Mouse (Mus musculus): ENCODE measurements around the gene Tshb. TPM values are rescaled to one million over a fixed set of nuclear protein-coding genes. Genes with fewer than 3 reads are reported as not detected.

Tshb gene
- not detected in 2 replicates for polyA plus RNA-seq (2012)

DNA sequence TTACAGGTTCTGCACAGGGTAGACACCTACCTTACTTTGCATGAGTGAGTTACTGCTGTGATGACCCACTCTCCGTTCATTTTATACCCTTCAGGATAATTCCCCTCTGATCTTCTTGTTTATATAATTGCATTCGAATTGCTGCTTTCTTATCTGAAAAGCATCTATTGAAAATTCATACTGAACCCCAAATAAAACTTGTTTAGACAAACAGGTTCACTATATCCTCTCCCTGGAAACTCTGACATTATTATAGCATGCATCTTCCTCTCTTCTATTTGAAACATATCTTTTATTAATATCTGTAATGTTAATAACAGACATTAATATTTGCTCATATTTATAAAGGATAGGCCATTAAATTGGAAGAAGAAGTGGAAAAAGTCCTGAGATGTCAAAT, at the start of gene Tshb:
Gene Tshb (minus strand): TSS at position 101 of the 400 bp plus-strand sequence.
- no peak for TF ChIP-seq GATA1 (IDR thresholded peaks at IDR 0.05; ENCODE audit: low read length)

DNA sequence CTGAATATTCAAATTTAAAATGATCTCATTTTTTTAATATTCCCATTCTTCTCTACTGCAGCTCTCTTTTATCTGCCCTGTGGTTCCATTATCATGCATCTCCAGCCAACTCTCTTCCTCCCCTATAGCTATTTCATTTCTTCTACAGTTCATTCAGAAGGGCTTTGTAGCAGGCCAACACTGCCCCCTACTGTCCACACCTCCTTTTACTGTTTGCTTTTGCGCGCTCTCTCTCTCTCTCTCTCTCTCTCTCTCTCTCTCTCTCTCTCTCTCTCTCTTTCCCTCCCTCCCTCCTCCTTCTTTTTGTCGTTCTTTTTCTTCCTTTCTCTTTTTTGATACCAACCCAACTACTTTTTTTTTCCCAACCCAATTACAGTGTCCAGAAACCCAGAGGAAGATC, 21.4 kb upstream of the Tshb start:
- no peak for TF ChIP-seq GATA1 (IDR thresholded peaks at IDR 0.05; ENCODE audit: low read length)

DNA sequence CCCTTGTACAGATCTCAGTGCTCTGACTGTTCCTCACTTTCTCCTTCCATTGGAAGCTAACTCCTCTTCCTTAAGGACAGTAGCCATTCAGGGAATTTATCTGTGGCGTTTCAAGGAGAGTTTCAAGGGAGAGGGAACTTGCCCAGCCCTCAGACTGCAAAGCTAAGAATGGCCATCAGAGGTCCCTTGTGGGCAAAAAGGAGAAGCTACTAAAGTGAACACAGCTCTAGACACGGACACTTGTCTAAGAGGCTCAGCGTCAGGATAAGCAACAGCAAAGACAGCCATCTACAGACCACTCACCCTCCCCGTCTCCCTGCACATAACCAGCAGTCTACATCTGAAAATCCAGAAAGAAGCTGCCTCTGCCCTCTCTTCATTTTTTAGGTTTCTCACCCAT, 4.9 kb upstream of the Tshb start:
- TF ChIP-seq GATA1 (IDR thresholded peaks at IDR 0.05; ENCODE audit: low read length): no peak

DNA sequence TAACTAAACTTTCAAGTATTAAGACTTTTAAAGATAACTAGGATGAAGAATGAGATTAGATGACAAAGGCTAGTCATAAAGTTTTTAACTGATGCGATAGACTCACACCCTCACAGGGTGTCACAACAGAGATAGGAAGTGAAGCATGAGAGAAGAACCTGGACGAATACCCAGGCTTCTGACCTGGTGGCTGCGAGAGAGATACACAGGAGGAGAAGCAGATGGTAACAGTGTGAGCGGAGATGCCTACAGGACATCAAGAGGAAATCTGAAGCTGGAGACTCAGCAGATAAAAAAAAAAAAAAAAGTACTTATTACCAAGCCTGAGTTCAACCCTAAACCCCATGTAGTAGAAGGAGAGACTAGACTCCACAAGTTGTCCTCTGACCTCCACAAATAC, 9.5 kb downstream of the Tshb start:
- no peak for TF ChIP-seq GATA1 (IDR thresholded peaks at IDR 0.05; ENCODE audit: low read length)

- TF ChIP-seq GATA1 (IDR thresholded peaks at IDR 0.05; ENCODE audit: low read length): no peak
These were observed 17.7 kb downstream of the Tshb start for GRCm38 (mm10) chr3:102764850-102765249.

DNA sequence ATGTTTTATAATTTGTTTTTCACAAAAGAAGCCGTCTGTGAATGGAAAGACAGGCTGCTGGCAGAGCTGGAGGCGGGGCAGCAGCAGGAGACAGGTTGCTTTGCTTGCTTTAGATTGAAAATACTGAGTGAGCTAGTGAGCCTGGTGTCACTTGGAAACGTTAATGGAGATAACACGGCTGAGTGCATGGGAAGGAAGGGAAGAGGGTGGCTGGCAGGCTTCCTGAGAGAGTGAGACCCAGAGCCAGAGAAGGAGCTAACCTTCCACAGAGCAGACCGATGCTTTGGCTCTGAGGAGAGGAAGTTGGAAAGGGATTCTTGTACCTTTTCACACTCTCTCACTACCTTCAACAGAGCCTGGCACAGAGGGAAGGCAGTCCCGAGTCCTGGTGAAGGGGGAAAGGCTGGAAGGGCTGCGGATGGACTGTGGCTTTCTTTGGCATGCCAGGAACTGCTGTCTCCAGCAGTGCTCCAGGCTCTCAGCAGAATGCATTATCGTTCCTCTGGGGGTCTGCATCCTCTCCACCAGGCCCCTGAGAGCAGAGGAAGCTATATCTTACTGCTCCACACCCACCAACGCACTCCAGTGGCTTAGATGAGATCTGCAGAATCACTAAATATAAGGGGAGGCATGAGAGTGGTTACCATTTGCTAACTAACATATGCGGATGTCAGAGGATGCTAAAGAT, 18.7 kb downstream of the Tshb start:
- TF ChIP-seq GATA1 (IDR thresholded peaks at IDR 0.05; ENCODE audit: low read length): no peak

- no peak for TF ChIP-seq GATA1 (IDR thresholded peaks at IDR 0.05; ENCODE audit: low read length)
These were observed 20.1 kb downstream of the Tshb start for GRCm38 (mm10) chr3:102762388-102762787.

GRCm38 (mm10) chr3:102760236-102760635, 22.3 kb downstream of the Tshb start:
- TF ChIP-seq GATA1 (IDR thresholded peaks at IDR 0.05; ENCODE audit: low read length): no peak

DNA sequence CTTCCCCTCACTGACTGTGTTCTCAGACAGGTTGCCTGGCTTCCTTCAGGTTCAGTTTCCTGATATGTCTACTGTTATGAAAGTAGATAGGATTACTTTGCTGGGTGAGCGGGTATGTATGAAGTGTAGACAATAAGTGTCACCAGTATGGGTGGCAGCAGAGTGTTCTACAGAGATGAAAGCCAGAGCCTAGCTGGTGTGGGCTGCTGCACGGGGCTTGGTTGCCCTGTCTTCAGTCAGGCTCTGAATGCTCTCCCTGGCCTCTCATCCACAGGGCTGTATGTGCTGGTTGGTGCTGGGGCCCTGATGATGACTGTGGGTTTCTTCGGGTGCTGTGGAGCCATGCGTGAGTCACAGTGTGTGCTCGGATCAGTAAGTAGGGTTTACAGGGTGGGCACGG, 25.5 kb downstream of the Tshb start:
- no peak for TF ChIP-seq GATA1 (IDR thresholded peaks at IDR 0.05; ENCODE audit: low read length)

DNA sequence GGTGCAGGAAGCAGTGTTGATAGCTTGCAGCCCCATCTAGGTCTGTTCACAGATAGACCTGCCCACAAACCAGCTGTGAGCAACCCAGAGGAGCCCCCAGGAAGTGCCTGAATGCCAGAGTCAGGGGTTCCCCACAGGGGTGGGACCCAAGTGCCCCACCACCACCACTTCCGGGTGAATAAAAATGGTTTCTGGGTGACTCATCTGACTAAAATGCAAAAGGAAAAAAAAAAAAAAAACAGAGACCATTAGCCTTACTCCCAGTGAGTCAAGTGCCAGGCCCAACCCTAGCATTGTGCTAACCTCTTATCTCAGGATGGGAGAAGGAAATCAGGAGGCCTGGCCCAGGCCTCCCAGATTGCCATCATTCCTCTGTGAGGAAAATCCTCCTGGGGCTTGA, 26.7 kb downstream of the Tshb start:
- TF ChIP-seq GATA1 (IDR thresholded peaks at IDR 0.05; ENCODE audit: low read length): no peak

DNA sequence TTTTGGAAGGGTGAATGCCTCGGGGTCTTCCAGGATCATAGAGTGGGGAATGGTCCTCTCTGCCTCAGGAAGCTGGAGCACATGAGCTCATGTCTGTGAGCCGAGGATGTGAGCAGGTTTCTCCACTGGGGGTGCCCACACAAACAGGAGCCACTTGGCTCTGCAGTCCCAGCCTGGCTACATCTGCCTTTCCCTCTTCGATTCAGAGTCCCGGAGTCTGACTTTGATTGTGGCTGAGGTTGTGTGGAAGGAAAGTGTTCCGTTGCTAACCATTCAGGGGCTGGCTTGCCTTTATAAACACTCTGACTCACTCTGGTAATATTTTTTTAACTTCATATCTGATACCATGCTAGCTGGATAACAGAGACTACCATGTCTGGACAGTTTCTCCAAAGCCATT, 30.1 kb downstream of the Tshb start:
- no peak for TF ChIP-seq GATA1 (IDR thresholded peaks at IDR 0.05; ENCODE audit: low read length)

DNA sequence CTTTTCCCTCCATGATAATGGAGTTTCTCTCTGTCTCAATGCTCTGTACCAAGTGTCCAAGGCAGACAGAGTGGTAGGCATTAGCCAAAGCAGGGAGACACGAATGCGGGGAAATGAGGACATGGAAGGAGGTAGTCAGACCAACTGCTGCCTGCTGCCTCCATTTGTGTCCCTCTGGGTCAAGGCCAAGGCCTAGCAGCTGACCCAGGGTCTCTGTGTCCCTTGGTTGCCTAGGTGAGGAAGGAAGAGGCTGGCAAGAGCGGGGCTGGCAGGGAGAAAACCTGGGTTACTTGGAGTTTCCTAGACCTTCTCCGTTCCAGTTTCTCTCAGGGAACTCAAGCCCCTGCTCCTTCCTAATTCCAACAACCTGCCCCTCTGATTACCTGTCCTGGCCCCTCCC, 30.5 kb downstream of the Tshb start:
- TF ChIP-seq GATA1 (IDR thresholded peaks at IDR 0.05; ENCODE audit: low read length): no peak

GRCm38 (mm10) chr3:102751536-102751935, 31.0 kb downstream of the Tshb start:
- no peak for TF ChIP-seq GATA1 (IDR thresholded peaks at IDR 0.05; ENCODE audit: low read length)

GRCm38 (mm10) chr3:102751136-102751535, 31.4 kb downstream of the Tshb start:
- no peak for TF ChIP-seq GATA1 (IDR thresholded peaks at IDR 0.05; ENCODE audit: low read length)

DNA sequence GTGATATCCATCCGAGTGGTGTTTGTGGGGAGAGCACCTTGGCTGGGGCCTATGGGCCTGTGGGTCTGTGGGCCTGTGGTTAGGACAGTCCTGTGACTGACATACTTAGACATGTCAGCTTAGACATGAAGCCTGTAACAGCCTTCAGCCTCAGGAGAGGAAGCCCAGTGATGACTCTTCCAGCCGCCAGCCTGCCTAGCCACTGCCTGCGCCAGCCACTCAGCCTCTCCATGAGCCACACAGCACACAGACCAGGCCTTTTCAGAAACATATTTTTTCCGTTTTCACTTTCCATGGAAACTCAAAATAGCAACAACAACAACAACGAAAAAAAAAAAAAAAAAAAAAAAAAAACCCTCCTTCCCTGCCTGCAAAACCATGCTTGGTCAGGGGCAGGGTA, 33.8 kb downstream of the Tshb start:
- no peak for TF ChIP-seq GATA1 (IDR thresholded peaks at IDR 0.05; ENCODE audit: low read length)

DNA sequence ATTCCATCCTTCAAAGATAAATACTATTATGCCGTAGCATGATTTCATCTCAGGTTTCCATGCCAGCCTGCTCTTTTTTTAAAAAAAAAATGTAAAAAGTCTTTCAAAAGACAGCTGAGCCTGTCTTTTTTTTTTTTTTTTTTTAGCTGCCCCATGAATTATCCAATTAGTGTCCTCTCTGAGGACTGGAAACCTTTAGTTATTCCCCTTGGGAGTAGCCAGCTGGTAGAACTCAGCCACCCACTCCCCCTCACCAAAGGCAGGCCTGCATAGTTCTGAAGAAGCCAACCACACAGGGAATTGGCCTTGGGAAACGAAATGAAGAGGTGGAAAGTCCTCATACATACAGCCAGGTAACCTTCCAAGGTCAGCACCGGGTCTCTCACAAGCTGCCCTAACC, 34.5 kb downstream of the Tshb start:
- TF ChIP-seq GATA1 (IDR thresholded peaks at IDR 0.05; ENCODE audit: low read length): no peak

- TF ChIP-seq GATA1 (IDR thresholded peaks at IDR 0.05; ENCODE audit: low read length): no peak
These were observed 36.3 kb downstream of the Tshb start for GRCm38 (mm10) chr3:102746174-102746573.

DNA sequence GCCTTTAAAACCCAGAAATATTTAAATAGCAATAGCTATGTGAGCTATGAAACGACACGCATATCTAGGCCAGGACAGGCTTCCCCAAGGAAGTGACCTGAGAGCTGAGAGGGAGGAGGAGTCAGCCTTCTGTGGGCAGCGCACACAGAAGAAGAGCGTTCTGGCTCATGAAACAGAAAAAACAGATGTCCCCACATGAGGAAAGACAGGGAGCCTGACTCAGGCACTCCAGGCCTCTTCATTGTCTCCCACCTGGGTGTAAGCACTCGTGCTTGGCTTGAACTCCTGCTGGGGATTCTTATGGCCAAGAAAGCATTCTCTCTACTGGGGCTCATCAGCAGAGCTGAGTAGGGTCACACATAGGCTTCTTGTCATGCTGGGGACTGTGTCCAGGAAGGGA, 37.9 kb downstream of the Tshb start:
- TF ChIP-seq GATA1 (IDR thresholded peaks at IDR 0.05; ENCODE audit: low read length): no peak

All from G1E-ER4 (cell line).